Mouse (Mus musculus): Measurements from ENCODE around the gene Dnaja4. TPM values are rescaled to one million over a fixed set of nuclear protein-coding genes. Genes with fewer than 3 reads are reported as not detected.

The Dnaja4 gene
- polyA plus RNA-seq, 1 experiment, result 129 TPM

DNA sequence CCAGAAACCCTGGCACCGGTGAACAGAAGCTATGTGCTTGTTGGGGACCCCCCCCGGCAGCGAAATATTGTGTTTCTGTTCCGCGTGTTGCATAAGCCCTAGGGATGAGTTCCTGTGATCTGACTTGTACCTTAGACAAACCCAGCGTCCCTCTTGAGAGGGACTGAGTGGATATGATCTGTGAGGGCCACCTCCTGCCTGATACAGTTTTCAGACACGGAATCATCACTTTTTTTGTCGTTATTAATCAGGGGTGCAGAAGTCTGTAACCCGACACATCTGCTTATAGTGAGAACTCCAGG, 1.5 kb downstream of the Dnaja4 start:
- H3K4me3 ChIP-seq (ENCODE audit: control insufficient read depth, low read depth, low read length), result peak overlapping the region; percentile 87

DNA sequence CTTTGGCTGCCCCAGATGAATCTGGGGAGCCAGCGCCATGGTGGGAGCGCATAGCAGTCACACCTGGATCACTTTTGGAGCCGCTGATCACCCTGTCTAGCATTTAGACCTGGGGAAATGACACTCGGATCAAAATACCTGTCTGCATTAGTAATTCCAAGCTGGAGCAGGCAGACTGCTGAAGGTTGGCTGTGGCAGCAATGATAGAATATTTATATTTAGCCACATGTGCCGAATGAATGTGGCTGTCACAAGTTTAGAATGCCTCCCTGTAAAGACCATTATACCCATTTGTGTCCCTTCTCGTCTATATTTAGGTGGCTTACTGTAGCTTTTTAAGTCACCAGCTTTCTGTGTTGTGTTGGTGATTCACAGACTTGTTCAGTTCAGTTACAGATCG, 2.1 kb downstream of the Dnaja4 start:
- no peaks in the 10 kb centered on the region for H3K36me3 ChIP-seq (ENCODE audit: control insufficient read depth, insufficient read depth, low read length)
- no peaks in the 10 kb centered on the region for H3K27me3 ChIP-seq (ENCODE audit: control insufficient read depth, insufficient read depth, low read length)
- peak overlapping the region; percentile 87 for H3K4me3 ChIP-seq (ENCODE audit: control insufficient read depth, low read depth, low read length)
- no peak for TF ChIP-seq POLR2A (IDR thresholded peaks at IDR 0.05; ENCODE audit: control insufficient read depth, low read depth, low read length)
- no peak for TF ChIP-seq CTCF (IDR thresholded peaks at IDR 0.05; ENCODE audit: control insufficient read depth, insufficient read depth, insufficient replicate concordance, low read depth, low read length)
- H3K27ac ChIP-seq (ENCODE audit: control insufficient read depth, insufficient read depth, low read depth, low read length), result no peak overlapping the region
- H3K4me1 ChIP-seq (ENCODE audit: control insufficient read depth, insufficient read depth, low read length), result peaks cover 10% of the 10 kb centered on the region

More for the DNA sequence above, 1.5 kb downstream of the Dnaja4 start:
- no peaks in the 10 kb centered on the region for H3K36me3 ChIP-seq (ENCODE audit: control insufficient read depth, insufficient read depth, low read length)
- no peak overlapping the region for H3K27ac ChIP-seq (ENCODE audit: control insufficient read depth, insufficient read depth, low read depth, low read length)
- no peaks in the 10 kb centered on the region for H3K27me3 ChIP-seq (ENCODE audit: control insufficient read depth, insufficient read depth, low read length)
- TF ChIP-seq CTCF (IDR thresholded peaks at IDR 0.05; ENCODE audit: control insufficient read depth, insufficient read depth, insufficient replicate concordance, low read depth, low read length) (no peak), POLR2A (IDR thresholded peaks at IDR 0.05; ENCODE audit: control insufficient read depth, low read depth, low read length) (no peak)
- peaks cover 10% of the 10 kb centered on the region for H3K4me1 ChIP-seq (ENCODE audit: control insufficient read depth, insufficient read depth, low read length)

DNA sequence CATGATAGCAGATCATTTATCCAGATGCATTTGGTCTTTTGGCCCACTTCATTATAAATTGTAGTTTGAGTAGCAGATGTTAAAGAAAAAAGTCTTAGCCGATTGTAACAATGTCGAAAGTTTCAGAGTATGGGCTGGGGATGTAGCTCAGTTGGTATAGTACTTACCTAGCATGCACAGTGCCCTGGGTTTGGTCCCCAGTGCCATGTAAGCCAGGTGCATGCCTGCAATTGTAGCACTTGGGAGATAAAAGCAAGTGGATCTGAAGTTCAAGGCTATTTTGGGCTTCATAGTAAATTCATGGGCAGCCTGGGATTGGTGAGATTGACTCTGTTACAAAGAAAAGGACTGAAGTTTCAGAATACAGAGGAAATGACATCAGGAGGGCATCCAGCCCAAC, 3.9 kb downstream of the Dnaja4 start:
- Histone ChIP-seq H3K27me3 (ENCODE audit: control insufficient read depth, insufficient read depth, low read length) (no peaks in the 10 kb centered on the region), H3K27ac (ENCODE audit: control insufficient read depth, insufficient read depth, low read depth, low read length) (no peak overlapping the region), H3K4me3 (ENCODE audit: control insufficient read depth, low read depth, low read length) (peak overlapping the region; percentile 87; the same call in 1 of the 2 replicates), H3K4me1 (ENCODE audit: control insufficient read depth, insufficient read depth, low read length) (peaks cover 10% of the 10 kb centered on the region), H3K36me3 (ENCODE audit: control insufficient read depth, insufficient read depth, low read length) (no peaks in the 10 kb centered on the region)
- TF ChIP-seq POLR2A (IDR thresholded peaks at IDR 0.05; ENCODE audit: control insufficient read depth, low read depth, low read length), result no peak
- no peak for TF ChIP-seq CTCF (IDR thresholded peaks at IDR 0.05; ENCODE audit: control insufficient read depth, insufficient read depth, insufficient replicate concordance, low read depth, low read length)

- H3K36me3 ChIP-seq (ENCODE audit: control insufficient read depth, insufficient read depth, low read length), result no peaks in the 10 kb centered on the region
- H3K4me1 ChIP-seq (ENCODE audit: control insufficient read depth, insufficient read depth, low read length), result peaks cover 6% of the 10 kb centered on the region
- H3K4me3 ChIP-seq (ENCODE audit: control insufficient read depth, low read depth, low read length), result no peak overlapping the region
- no peaks in the 10 kb centered on the region for H3K27me3 ChIP-seq (ENCODE audit: control insufficient read depth, insufficient read depth, low read length)
- no peak overlapping the region for H3K27ac ChIP-seq (ENCODE audit: control insufficient read depth, insufficient read depth, low read depth, low read length)
- TF ChIP-seq POLR2A (IDR thresholded peaks at IDR 0.05; ENCODE audit: control insufficient read depth, low read depth, low read length) (no peak), CTCF (IDR thresholded peaks at IDR 0.05; ENCODE audit: control insufficient read depth, insufficient read depth, insufficient replicate concordance, low read depth, low read length) (no peak)
Measured at GRCm38 (mm10) chr9:54704361-54704760, 5.7 kb downstream of the Dnaja4 start.

GRCm38 (mm10) chr9:54705561-54705960, 6.9 kb downstream of the Dnaja4 start:
- no peaks in the 10 kb centered on the region for H3K36me3 ChIP-seq (ENCODE audit: control insufficient read depth, insufficient read depth, low read length)
- no peak overlapping the region for H3K27ac ChIP-seq (ENCODE audit: control insufficient read depth, insufficient read depth, low read depth, low read length)
- H3K4me1 ChIP-seq (ENCODE audit: control insufficient read depth, insufficient read depth, low read length), result no peaks in the 10 kb centered on the region; the same call in none of the 2 replicates
- no peak overlapping the region for H3K4me3 ChIP-seq (ENCODE audit: control insufficient read depth, low read depth, low read length)
- TF ChIP-seq CTCF (IDR thresholded peaks at IDR 0.05; ENCODE audit: control insufficient read depth, insufficient read depth, insufficient replicate concordance, low read depth, low read length) (no peak), POLR2A (IDR thresholded peaks at IDR 0.05; ENCODE audit: control insufficient read depth, low read depth, low read length) (no peak)
- H3K27me3 ChIP-seq (ENCODE audit: control insufficient read depth, insufficient read depth, low read length), result no peaks in the 10 kb centered on the region

DNA sequence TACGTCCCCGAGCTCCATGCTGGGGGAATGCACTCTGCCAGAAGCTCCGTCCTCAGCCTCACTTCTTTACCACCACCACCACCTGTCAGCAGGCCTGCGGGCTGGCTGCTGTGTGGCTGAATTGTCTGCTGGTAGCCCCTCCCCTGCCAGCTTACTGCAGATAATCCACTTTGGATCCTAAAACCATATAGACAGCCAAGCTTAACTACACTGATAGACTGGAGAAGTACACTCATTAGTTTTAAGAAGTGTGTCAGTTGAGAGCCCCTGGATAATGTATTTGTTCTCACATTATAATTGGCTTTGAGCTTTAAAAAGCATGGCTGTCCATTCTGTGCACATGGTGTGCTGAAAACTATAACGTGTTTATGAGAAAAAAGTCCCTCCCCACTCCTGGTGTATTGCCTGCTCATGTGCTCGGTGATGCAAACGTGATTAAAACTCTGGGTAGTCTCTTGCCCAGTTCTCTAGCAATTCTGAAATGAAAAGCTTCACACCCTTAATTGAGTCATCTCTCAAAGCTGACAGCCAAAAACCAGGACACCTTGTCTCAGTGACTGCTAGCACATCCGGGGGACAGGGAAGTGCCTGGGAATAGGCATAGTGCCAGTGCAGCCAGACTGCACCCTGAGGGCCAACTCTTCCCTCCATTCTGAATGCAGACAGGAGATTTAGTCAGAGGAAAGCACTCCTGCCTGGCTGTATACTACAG, 8.8 kb downstream of the Dnaja4 start:
- H3K27ac ChIP-seq (ENCODE audit: control insufficient read depth, insufficient read depth, low read depth, low read length), result no peak overlapping the region
- H3K4me1 ChIP-seq (ENCODE audit: control insufficient read depth, insufficient read depth, low read length), result no peaks in the 10 kb centered on the region; the same call in none of the 2 replicates
- no peaks in the 10 kb centered on the region for H3K27me3 ChIP-seq (ENCODE audit: control insufficient read depth, insufficient read depth, low read length)
- no peak overlapping the region for H3K4me3 ChIP-seq (ENCODE audit: control insufficient read depth, low read depth, low read length)
- no peaks in the 10 kb centered on the region for H3K36me3 ChIP-seq (ENCODE audit: control insufficient read depth, insufficient read depth, low read length)
- TF ChIP-seq POLR2A (IDR thresholded peaks at IDR 0.05; ENCODE audit: control insufficient read depth, low read depth, low read length) (no peak), CTCF (IDR thresholded peaks at IDR 0.05; ENCODE audit: control insufficient read depth, insufficient read depth, insufficient replicate concordance, low read depth, low read length) (no peak)

- no peak overlapping the region for H3K4me3 ChIP-seq (ENCODE audit: control insufficient read depth, low read depth, low read length)
- no peaks in the 10 kb centered on the region; the same call in none of the 2 replicates for H3K4me1 ChIP-seq (ENCODE audit: control insufficient read depth, insufficient read depth, low read length)
- TF ChIP-seq POLR2A (IDR thresholded peaks at IDR 0.05; ENCODE audit: control insufficient read depth, low read depth, low read length) (no peak), CTCF (IDR thresholded peaks at IDR 0.05; ENCODE audit: control insufficient read depth, insufficient read depth, insufficient replicate concordance, low read depth, low read length) (no peak)
- H3K27ac ChIP-seq (ENCODE audit: control insufficient read depth, insufficient read depth, low read depth, low read length), result no peak overlapping the region
- H3K36me3 ChIP-seq (ENCODE audit: control insufficient read depth, insufficient read depth, low read length), result no peaks in the 10 kb centered on the region
- H3K27me3 ChIP-seq (ENCODE audit: control insufficient read depth, insufficient read depth, low read length), result no peaks in the 10 kb centered on the region
Measured at GRCm38 (mm10) chr9:54708085-54708484, 9.4 kb downstream of the Dnaja4 start.
